8 mouse cellular contexts compared by ENCODE assay signal in genomic region chr4:119108495-119109408, GRCm38 (mm10). TPM values are rescaled to one million over a fixed set of nuclear protein-coding genes. Genes with fewer than 3 reads are reported as not detected.
DNase-seq lines count a peak whose midpoint lies in the region; ATAC-seq and TF ChIP-seq lines count a peak whose summit lies in the region.

Gene Slc2a1 (plus strand): TSS chr4:119108711.

- peak within 1 kb of the TSS; percentile 81 for H3K9ac ChIP-seq in embryonic facial prominence, embryonic 11.5 days (replicated peaks; ENCODE audit: low read length)
- peak within 1 kb of the TSS; percentile 85 for H3K9ac ChIP-seq in limb, embryonic 14.5 days (ENCODE audit: low read depth, low read length, severe bottlenecking)
- peak within 1 kb of the TSS; percentile 66 for H3K9ac ChIP-seq in midbrain, postnatal 0 days (replicated peaks; ENCODE audit: low read length, poor library complexity, severe bottlenecking)

- peak; percentile 51; the same call in 1 of the 2 replicates for TF ChIP-seq CTCF in midbrain, postnatal 0 days (IDR thresholded peaks at IDR 0.05)

- peak within 1 kb of the TSS; percentile 93 for H3K27ac ChIP-seq in embryonic facial prominence, embryonic 11.5 days (replicated peaks; ENCODE audit: low read depth, low read length)
- peak within 1 kb of the TSS; percentile 97 for H3K27ac ChIP-seq in limb, embryonic 14.5 days (replicated peaks; ENCODE audit: low read depth, low read length)
- H3K27ac ChIP-seq in midbrain, postnatal 0 days (ENCODE audit: low read depth, low read length), result peak within 1 kb of the TSS; percentile 62

- H3K36me3 ChIP-seq in erythroblast, embryonic 14.5 days (ENCODE audit: control insufficient read depth), result peaks cover 54% of the 10 kb centered on the region
- H3K36me3 ChIP-seq in embryonic facial prominence, embryonic 11.5 days (replicated peaks; ENCODE audit: control insufficient read depth, insufficient read depth, low read depth, low read length), result no peaks in the 10 kb centered on the region
- peaks cover 7% of the 10 kb centered on the region for H3K36me3 ChIP-seq in limb, embryonic 14.5 days (ENCODE audit: control insufficient read depth, insufficient read depth, low read length)
- no peaks in the 10 kb centered on the region for H3K36me3 ChIP-seq in midbrain, postnatal 0 days (ENCODE audit: insufficient read depth, low read length)

- H3K4me2 ChIP-seq in embryonic facial prominence, embryonic 11.5 days (ENCODE audit: low read depth, low read length), result peak within 1 kb of the TSS; percentile 58
- peak within 1 kb of the TSS; percentile 67 for H3K4me2 ChIP-seq in limb, embryonic 14.5 days (replicated peaks; ENCODE audit: low read depth, low read length, severe bottlenecking)
- peak within 1 kb of the TSS; percentile 92 for H3K4me2 ChIP-seq in midbrain, postnatal 0 days (ENCODE audit: low read depth, low read length, poor library complexity, severe bottlenecking)

- H3K4me3 ChIP-seq in erythroblast, embryonic 14.5 days (replicated peaks), result peak within 1 kb of the TSS; percentile 100
- peak within 1 kb of the TSS; percentile 76 for H3K4me3 ChIP-seq in embryonic facial prominence, embryonic 11.5 days (ENCODE audit: low read depth, low read length)
- H3K4me3 ChIP-seq in limb, embryonic 14.5 days (replicated peaks; ENCODE audit: low read length), result peak within 1 kb of the TSS; percentile 78
- peak within 1 kb of the TSS; percentile 70 for H3K4me3 ChIP-seq in midbrain, postnatal 0 days (ENCODE audit: low read depth, low read length)

- peak; percentile 98 for DNase-seq in embryonic facial prominence, embryonic 11.5 days (ENCODE audit: low spot score)
- DNase-seq in heart, adult 8-10 months (ENCODE audit: low spot score), result peak; percentile 81
- DNase-seq in kidney, adult 9 months, result peak; percentile 94
- peak; percentile 94 for DNase-seq in limb, embryonic 14.5 days (ENCODE audit: low spot score)
- DNase-seq in midbrain, postnatal 0 days (ENCODE audit: low spot score), result peak; percentile 93
- peak; percentile 69 to 80 for DNase-seq in spleen, postnatal 14 days (ENCODE audit: low spot score in 2 of 2)

- no peaks in the 10 kb centered on the region for H3K9me3 ChIP-seq in erythroblast, embryonic 14.5 days (ENCODE audit: control insufficient read depth, low read length)
- no peaks in the 10 kb centered on the region for H3K9me3 ChIP-seq in embryonic facial prominence, embryonic 11.5 days (replicated peaks; ENCODE audit: control insufficient read depth, low read length)
- no peaks in the 10 kb centered on the region for H3K9me3 ChIP-seq in limb, embryonic 14.5 days (ENCODE audit: control insufficient read depth, low read length)
- no peaks in the 10 kb centered on the region for H3K9me3 ChIP-seq in midbrain, postnatal 0 days (ENCODE audit: low read length)

- H3K4me1 ChIP-seq in erythroblast, embryonic 14.5 days (ENCODE audit: control insufficient read depth), result peaks cover 87% of the 10 kb centered on the region
- peaks cover 3% of the 10 kb centered on the region for H3K4me1 ChIP-seq in embryonic facial prominence, embryonic 11.5 days (ENCODE audit: control insufficient read depth, insufficient read depth, low read length)
- peaks cover 44% of the 10 kb centered on the region for H3K4me1 ChIP-seq in limb, embryonic 14.5 days (ENCODE audit: control insufficient read depth, insufficient read depth, low read length)
- H3K4me1 ChIP-seq in midbrain, postnatal 0 days (ENCODE audit: insufficient read depth, low read length), result no peaks in the 10 kb centered on the region

- TF ChIP-seq POLR2A in limb, embryonic 14.5 days (IDR thresholded peaks at IDR 0.05; ENCODE audit: borderline replicate concordance, extremely low read depth, insufficient read depth, insufficient read length), result peak; percentile 98; the same call in 1 of the 2 replicates

- WGBS in embryonic facial prominence, embryonic 11.5 days, result under 1% methylated on average over 88 of the region's 88 CpGs
- WGBS in limb, embryonic 14.5 days, result 0% methylated on average over 51 of the region's 88 CpGs
- under 1% methylated on average over 80 of the region's 88 CpGs for WGBS in midbrain, postnatal 0 days

- ATAC-seq in erythroblast, adult 5-6 weeks (replicated peaks; ENCODE audit: low FRiP score, poor library complexity, severe bottlenecking), result no peak
- peak; percentile 94 for ATAC-seq in embryonic facial prominence, embryonic 11.5 days (replicated peaks; ENCODE audit: insufficient number of reproducible peaks, low FRiP score, low TSS enrichment, low read depth)
- ATAC-seq in limb, embryonic 14.5 days (ENCODE audit: low FRiP score, low read depth), result peak; percentile 95
- peak; percentile 89 for ATAC-seq in midbrain, postnatal 0 days (ENCODE audit: low FRiP score)

- H3K27me3 ChIP-seq in erythroblast, embryonic 14.5 days (ENCODE audit: control insufficient read depth), result peaks cover 9% of the 10 kb centered on the region
- no peaks in the 10 kb centered on the region for H3K27me3 ChIP-seq in embryonic facial prominence, embryonic 11.5 days (ENCODE audit: control insufficient read depth, insufficient read depth, low read length)
- no peaks in the 10 kb centered on the region for H3K27me3 ChIP-seq in limb, embryonic 14.5 days (ENCODE audit: control insufficient read depth, insufficient read depth, low read length)
- H3K27me3 ChIP-seq in midbrain, postnatal 0 days (ENCODE audit: insufficient read depth, low read length), result no peaks in the 10 kb centered on the region

RNA-seq across cellular contexts. Expression of gene Slc2a1, which starts in this region (rescaled TPM):
- polyA plus RNA-seq in erythroblast, embryonic 14.5 days (2012), result 189 and 215 TPM in 2 replicates
- 0.38 and 2.7 TPM in 2 replicates for total RNA-seq in erythroblast, adult 5-6 weeks (2015; ENCODE audit: low replicate concordance)
- 1.1 and 1.4 TPM in 2 replicates for total RNA-seq in erythroblast, adult 5-6 weeks (2017; ENCODE audit: low replicate concordance)
- 111 and 140 TPM in 2 replicates for polyA plus RNA-seq in embryonic facial prominence, embryonic 11.5 days (2014; fragmentation: Nextera tagmentation; extraction: Ambion mirVana)
- 10 to 100 TPM; 12.6 to 22.5 (median 14.9) TPM for total RNA-seq in heart, adult 8-10 months (2022)
- polyA plus RNA-seq in limb, embryonic 14.5 days (2012; rRNA removed), result 108 and 155 TPM in 2 replicates
- polyA plus RNA-seq in limb, embryonic 14.5 days (2014; fragmentation: Nextera tagmentation; extraction: Ambion mirVana), result 134 and 141 TPM in 2 replicates
- total RNA-seq in midbrain, postnatal 0 days (2014; rRNA removed), result 85.1 and 104 TPM in 2 replicates
- 43.1 and 46.4 TPM in 2 replicates for polyA plus RNA-seq in midbrain, postnatal 0 days (2015; fragmentation: Nextera tagmentation; extraction: Ambion mirVana)
